Mouse (Mus musculus): Measurements from ENCODE around the gene Rita1.

DNA sequence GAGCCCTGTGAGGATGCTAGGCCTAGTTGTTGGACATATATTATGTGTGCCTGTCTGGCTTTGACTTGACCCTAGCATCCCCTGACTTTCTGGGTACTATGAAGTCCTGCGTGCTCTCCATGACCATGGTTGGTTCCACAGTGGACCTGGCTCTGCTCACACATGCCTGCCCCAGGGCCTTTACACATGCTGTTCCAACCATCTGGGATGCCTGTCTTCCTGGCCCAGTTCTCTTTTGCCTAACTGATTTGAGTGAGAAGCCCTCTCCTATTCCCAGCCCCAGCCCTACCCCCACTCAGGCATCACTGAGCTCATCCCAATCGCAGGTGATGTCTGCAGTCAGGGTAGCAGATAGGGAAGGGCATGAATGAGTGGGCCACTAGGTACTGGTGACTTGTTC lies 41.5 kb upstream of the Rita1 start:
- no peak for TF ChIP-seq CTCF (IDR thresholded peaks at IDR 0.05; ENCODE audit: control insufficient read depth, insufficient read depth, insufficient replicate concordance, low read depth, low read length)
- TF ChIP-seq POLR2A (IDR thresholded peaks at IDR 0.05; ENCODE audit: control insufficient read depth, low read depth, low read length), result no peak

Data from testis, adult 2 months (tissue).